Mouse (Mus musculus) lung, embryonic 16.5 days (tissue): Measurements from ENCODE around the gene Gngt2. TPM values are rescaled to one million over a fixed set of nuclear protein-coding genes. Genes with fewer than 3 reads are reported as not detected.
A peak's percentile ranks its signal among the peaks of the same experiment; 100 is the strongest.

Experiments
- ATAC-seq: fragments of 200-750 bp; cut with Nextera tagmentation; 2 replicates; pipeline ENCODE4 v1.8.0; 2017; ENCODE audit warnings: low read depth, mild to moderate bottlenecking, moderate library complexity
- H3K27ac ChIP-seq: fragments of 300-500 bp; sonication (generic); 2 replicates; pipeline ENCODE4 v1.5.1; 2014; ENCODE audit warnings: mild to moderate bottlenecking, control low read depth, low read length
- H3K27me3 ChIP-seq: fragments of 300-500 bp; sonication (generic); 2 replicates; pipeline ENCODE4 v1.6.1; 2014; ENCODE audit warnings: low read depth, low read length, mixed read lengths; ENCODE audit not compliant: control insufficient read depth, insufficient read depth
- H3K36me3 ChIP-seq: fragments of 300-500 bp; sonication (generic); 2 replicates; pipeline ENCODE4 v1.6.1; 2014; ENCODE audit warnings: low read length; ENCODE audit not compliant: control insufficient read depth, insufficient read depth
- H3K4me1 ChIP-seq: fragments of 300-500 bp; sonication (generic); replicated peaks from 2 replicates; pipeline ENCODE4 v1.6.1; 2014; ENCODE audit warnings: low read length, mixed read lengths; ENCODE audit not compliant: control insufficient read depth, insufficient read depth
- H3K4me2 ChIP-seq: fragments of 300-500 bp; sonication (generic); 2 replicates; pipeline ENCODE4 v1.6.1; 2014; ENCODE audit warnings: low read depth, low read length, control low read depth
- H3K4me3 ChIP-seq: fragments of 300-500 bp; sonication (generic); 2 replicates; pipeline ENCODE4 v1.5.1; 2014; ENCODE audit warnings: mild to moderate bottlenecking, low read length, control low read depth
- H3K9ac ChIP-seq: fragments of 300-500 bp; sonication (generic); 2 replicates; pipeline ENCODE4 v1.6.1; 2014; ENCODE audit warnings: low read length, control low read depth
- H3K9me3 ChIP-seq: fragments of 300-500 bp; sonication (generic); 2 replicates; pipeline ENCODE4 v1.6.1; 2016; ENCODE audit warnings: low read length; ENCODE audit not compliant: control insufficient read depth
- WGBS: fragments of 180-500 bp; shearing (Covaris S2); extraction: QIAGEN DNeasy Blood & Tissue Kit; methylation state at CpG from one replicate; pipeline ENCODE4 v1.1.7; 2014; 5-methylcytosine and 5-hydroxymethylcytosine counted together
- polyA plus RNA-seq: library from polyadenylated mRNA; unstranded; fragments of >200 nt; fragmentation: Nextera tagmentation; extraction: Ambion mirVana; gene quantifications from 2 replicates; pipeline ENCODE4 v1.2.1, GENCODE M21; 2015

Gngt2 gene
- polyA plus RNA-seq, 1 experiment from 2014 or later, result 21.7 TPM

- Histone ChIP-seq H3K9ac (0 out of 2 replicates have a peak overlapping the region, but pooled peaks have one; percentile 29), H3K4me1 (peaks cover 53% of the 10 kb centered on the region), H3K36me3 (no peaks in the 10 kb centered on the region), H3K4me3 (no peak overlapping the region), H3K27me3 (peaks cover 45% of the 10 kb centered on the region), H3K9me3 (no peaks in the 10 kb centered on the region), H3K4me2 (peak overlapping the region; percentile 40), H3K27ac (peak overlapping the region; percentile 18)
- WGBS, result 13% methylated on average over 15 of the region's 15 CpGs
- no peak for ATAC-seq
Measured at GRCm38 (mm10) chr11:95834742-95835710, 2.0 kb upstream of the Gngt2 start.

- 29% methylated on average over 6 of the region's 6 CpGs for WGBS
- H3K4me3 ChIP-seq, result no peak overlapping the region
- H3K9me3 ChIP-seq, result no peaks in the 10 kb centered on the region
- H3K27ac ChIP-seq, result peak overlapping the region; percentile 14
- H3K4me1 ChIP-seq, result peaks cover 45% of the 10 kb centered on the region
- peaks cover 37% of the 10 kb centered on the region for H3K27me3 ChIP-seq
- no peaks in the 10 kb centered on the region for H3K36me3 ChIP-seq
- no peak overlapping the region for H3K9ac ChIP-seq
- no peak for ATAC-seq
- H3K4me2 ChIP-seq, result no peak overlapping the region; the same call in 1 of the 2 replicates
Measured at GRCm38 (mm10) chr11:95835832-95836231, 1.2 kb upstream of the Gngt2 start.

GRCm38 (mm10) chr11:95836433-95836832 is 583 bp upstream of the Gngt2 start:
- Histone ChIP-seq H3K9me3 (no peaks in the 10 kb centered on the region), H3K27ac (peak overlapping the region; percentile 84), H3K9ac (no peak overlapping the region), H3K4me3 (no peak overlapping the region), H3K4me1 (peaks cover 40% of the 10 kb centered on the region), H3K27me3 (peaks cover 30% of the 10 kb centered on the region), H3K4me2 (no peak overlapping the region), H3K36me3 (no peaks in the 10 kb centered on the region)
- peak; percentile 10; the same call in 1 of the 2 replicates for ATAC-seq
- 29% methylated on average over 6 of the region's 6 CpGs for WGBS

DNA sequence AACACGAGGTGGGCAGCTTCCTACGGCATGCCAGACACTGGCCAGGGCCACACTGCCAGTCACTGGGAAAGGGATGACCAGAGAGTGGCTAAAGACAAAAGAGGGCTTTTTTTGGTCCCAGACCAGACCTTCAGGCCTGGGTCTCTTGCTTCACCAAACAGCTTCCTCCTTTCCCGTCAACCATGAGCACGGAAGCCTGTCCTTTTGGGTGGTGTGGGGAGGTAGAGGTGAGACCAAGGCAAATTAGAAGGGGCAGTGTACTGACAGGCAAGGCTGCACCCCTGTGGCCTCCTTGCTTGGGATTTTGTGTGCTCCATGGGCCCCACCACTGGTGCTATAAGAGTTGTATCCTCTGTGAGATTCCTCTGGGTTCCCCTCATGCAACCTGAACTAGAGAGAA is 1.6 kb downstream of the Gngt2 start:
- Histone ChIP-seq H3K4me1 (peaks cover 40% of the 10 kb centered on the region), H3K9me3 (no peaks in the 10 kb centered on the region), H3K9ac (no peak overlapping the region; the same call in 1 of the 2 replicates), H3K27me3 (peaks cover 10% of the 10 kb centered on the region; the same call in 1 of the 2 replicates), H3K27ac (0 out of 2 replicates have a peak overlapping the region, but pooled peaks have one; percentile 41), H3K4me3 (no peak overlapping the region), H3K36me3 (no peaks in the 10 kb centered on the region), H3K4me2 (no peak overlapping the region)
- WGBS, result 68% methylated on average over 4 of the region's 4 CpGs
- no peak for ATAC-seq

DNA sequence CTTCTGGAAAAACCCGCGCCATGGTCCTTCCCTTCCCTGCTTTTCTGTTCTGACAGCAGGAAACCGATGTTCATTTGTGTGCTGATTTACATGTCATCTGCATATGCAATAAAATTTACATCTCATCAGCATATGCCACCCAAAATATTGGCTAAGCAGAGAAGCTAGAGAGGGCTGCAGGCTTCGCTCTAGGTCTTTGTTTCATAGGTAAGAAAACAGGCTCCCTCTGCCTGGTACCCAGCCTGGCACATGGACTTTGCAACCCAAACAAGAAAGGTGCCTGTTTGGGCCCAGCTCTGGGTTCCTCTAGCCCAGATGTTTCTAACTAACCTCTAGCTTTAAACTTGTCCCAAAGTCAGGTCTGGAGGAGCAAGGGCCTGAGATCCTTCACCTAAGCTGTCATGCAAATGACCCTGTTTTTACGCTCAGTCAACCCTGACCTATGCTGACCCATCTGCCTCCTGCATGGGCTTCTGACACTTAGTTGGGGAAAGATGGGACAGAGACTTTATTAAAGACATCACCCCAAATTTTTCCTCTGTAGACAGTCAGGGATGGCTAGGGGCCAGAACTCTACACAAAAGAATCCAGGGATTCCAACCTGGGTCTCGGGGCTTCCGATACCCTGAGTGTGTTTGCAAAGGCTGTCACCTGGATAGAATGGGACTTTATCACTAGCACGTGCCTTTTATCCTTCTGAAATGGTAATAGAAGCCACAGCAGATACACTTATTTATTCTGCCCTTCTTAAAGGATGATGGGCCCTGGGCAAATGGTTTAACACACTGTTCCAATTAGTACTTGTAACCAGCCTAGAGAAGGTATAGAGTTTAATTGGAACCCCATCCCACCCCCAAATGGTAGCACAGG is 2.2 kb downstream of the Gngt2 start:
- no peaks in the 10 kb centered on the region for H3K36me3 ChIP-seq
- 0 out of 2 replicates have a peak overlapping the region, but pooled peaks have one; percentile 41 for H3K27ac ChIP-seq
- no peak for ATAC-seq
- no peaks in the 10 kb centered on the region for H3K9me3 ChIP-seq
- H3K27me3 ChIP-seq, result peaks cover 5% of the 10 kb centered on the region; the same call in 1 of the 2 replicates
- H3K9ac ChIP-seq, result no peak overlapping the region; the same call in 1 of the 2 replicates
- H3K4me1 ChIP-seq, result peaks cover 35% of the 10 kb centered on the region
- no peak overlapping the region for H3K4me2 ChIP-seq
- H3K4me3 ChIP-seq, result no peak overlapping the region
- WGBS, result 72% methylated on average over 8 of the region's 8 CpGs

GRCm38 (mm10) chr11:95840694-95841497 is 3.9 kb downstream of the Gngt2 start:
- peak overlapping the region; percentile 58 for H3K9ac ChIP-seq
- H3K27ac ChIP-seq, result peak overlapping the region; percentile 69; the same call in 1 of the 2 replicates
- no peaks in the 10 kb centered on the region for H3K36me3 ChIP-seq
- no peaks in the 10 kb centered on the region for H3K9me3 ChIP-seq
- peak overlapping the region; percentile 40 for H3K4me2 ChIP-seq
- no peaks in the 10 kb centered on the region for H3K27me3 ChIP-seq
- H3K4me3 ChIP-seq, result peak overlapping the region; percentile 46
- 67% methylated on average over 5 of the region's 5 CpGs for WGBS
- H3K4me1 ChIP-seq, result peaks cover 20% of the 10 kb centered on the region
- ATAC-seq, result no peak

DNA sequence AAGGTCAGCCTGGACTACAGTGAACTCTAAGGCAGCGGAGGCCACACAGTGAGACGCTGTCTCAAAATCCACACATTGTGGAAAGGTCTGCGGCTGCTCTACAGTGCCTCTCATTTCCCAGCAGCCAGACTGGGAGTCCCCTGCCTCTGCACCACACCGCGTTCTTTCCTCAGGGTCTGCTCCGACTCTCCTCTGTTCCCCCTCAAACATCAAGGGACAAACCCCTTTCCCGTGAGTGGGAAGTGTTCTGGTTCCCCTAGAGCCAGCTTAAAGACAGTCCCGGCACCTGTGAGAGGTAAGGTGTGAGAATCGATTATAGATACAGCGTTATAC is 4.4 kb downstream of the Gngt2 start:
- H3K27ac ChIP-seq, result peak overlapping the region; percentile 69
- no peak for ATAC-seq
- 54% methylated on average over 10 of the region's 10 CpGs for WGBS
- no peaks in the 10 kb centered on the region for H3K9me3 ChIP-seq
- peak overlapping the region; percentile 46 for H3K4me3 ChIP-seq
- H3K36me3 ChIP-seq, result no peaks in the 10 kb centered on the region
- H3K9ac ChIP-seq, result peak overlapping the region; percentile 58
- H3K27me3 ChIP-seq, result no peaks in the 10 kb centered on the region
- H3K4me2 ChIP-seq, result peak overlapping the region; percentile 40
- peaks cover 15% of the 10 kb centered on the region for H3K4me1 ChIP-seq

DNA sequence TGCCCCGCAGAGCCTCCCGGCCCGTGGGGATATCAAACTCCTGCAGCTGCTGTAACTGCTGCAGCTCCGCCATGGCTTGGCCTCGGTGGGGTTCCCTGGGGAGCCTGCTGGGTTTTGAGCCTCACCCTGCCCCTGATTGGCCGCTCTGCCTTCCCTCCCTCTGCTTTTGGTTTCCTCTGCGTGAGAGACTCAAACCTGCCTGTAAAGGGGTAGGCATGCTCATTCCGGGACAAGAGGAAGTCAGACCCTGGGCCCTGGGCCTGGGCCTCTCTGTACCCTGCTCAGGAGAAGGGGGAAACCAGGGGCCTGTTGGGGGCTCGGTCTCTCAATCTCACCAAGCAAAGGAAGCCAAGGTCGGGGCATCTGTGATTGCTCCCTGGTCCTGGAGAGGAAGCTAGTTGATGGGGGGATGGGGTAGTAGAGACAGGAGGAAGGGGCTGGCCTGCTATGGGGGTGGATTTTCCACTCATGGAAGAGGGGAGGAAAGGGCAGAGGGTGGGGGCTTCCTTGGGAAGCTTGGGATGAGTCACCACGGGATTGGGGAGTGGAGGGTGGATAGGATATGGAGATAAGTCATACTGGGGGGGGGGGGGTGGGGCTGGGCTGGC is 5.2 kb downstream of the Gngt2 start, which contains the start of gene Abi3:
TSS of gene Abi3 (minus strand) at position 403 of the 608 bp plus-strand sequence.
- Histone ChIP-seq H3K4me2 (peak within 1 kb of the TSS; percentile 40), H3K4me3 (peak within 1 kb of the TSS; percentile 46), H3K36me3 (no peaks in the 10 kb centered on the region), H3K4me1 (peaks cover 7% of the 10 kb centered on the region), H3K27ac (peak within 1 kb of the TSS; percentile 73), H3K9me3 (no peaks in the 10 kb centered on the region), H3K9ac (peak within 1 kb of the TSS; percentile 58), H3K27me3 (no peaks in the 10 kb centered on the region)
- 16% methylated on average over 11 of the region's 11 CpGs for WGBS
- peak; percentile 84 for ATAC-seq
